Mouse (Mus musculus): ENCODE measurements around the gene Rlim. TPM values are rescaled to one million over a fixed set of nuclear protein-coding genes. Genes with fewer than 3 reads are reported as not detected.

Gene Rlim
- total RNA-seq, 1 experiment, result 69.9 TPM

- H3K9me3 ChIP-seq (ENCODE audit: control insufficient read depth, insufficient read depth, low read depth, low read length), result no peaks in the 10 kb centered on the region
- TF ChIP-seq CHD2 (IDR thresholded peaks at IDR 0.05; ENCODE audit: low read depth, low read length) (no peak), ZNF384 (IDR thresholded peaks at IDR 0.05; ENCODE audit: low read depth, low read length) (no peak), MAFK (IDR thresholded peaks at IDR 0.05; ENCODE audit: insufficient read depth, low read depth, low read length) (no peak), HCFC1 (IDR thresholded peaks at IDR 0.05; ENCODE audit: borderline replicate concordance, insufficient read depth, low read length) (no peak), ZC3H11A (IDR thresholded peaks at IDR 0.05; ENCODE audit: borderline replicate concordance, low read depth, low read length) (no peak)
- H3K27ac ChIP-seq (ENCODE audit: insufficient read depth, low read depth, low read length, poor library complexity, severe bottlenecking), result peak overlapping the region; percentile 96
- H3K36me3 ChIP-seq (ENCODE audit: control insufficient read depth, insufficient read depth, low read length, poor library complexity, severe bottlenecking), result no peaks in the 10 kb centered on the region; the same call in 1 of the 2 replicates
- peak overlapping the region; percentile 82 to 99 for H3K4me3 ChIP-seq (ENCODE audit: insufficient read depth in 1 of 2, low read depth in 1 of 2, low read length in 2 of 2, poor library complexity in 1 of 2, severe bottlenecking in 1 of 2)
- H3K4me1 ChIP-seq (ENCODE audit: control insufficient read depth in 2 of 2, insufficient read depth in 2 of 2, low read length in 2 of 2, poor library complexity in 1 of 2), result peaks cover 0 to 4% of the 10 kb centered on the region in 2 experiments; a peak in 3 of 4 replicates
- DNase-seq (ENCODE audit: low read depth, low spot score), result no peak
- H3K9ac ChIP-seq (ENCODE audit: insufficient read depth, low read depth, low read length, poor library complexity, severe bottlenecking), result peak overlapping the region; percentile 99
- in situ Hi-C loops (cut with MboI; ENCODE audit: low sequenced_read_pairs in 2 of 2, unreplicated experiment in 2 of 2), result no loop called here
These were observed 405 bp downstream of the Rlim start for GRCm38 (mm10) chrX:103980590-103981168.

- Histone ChIP-seq H3K9ac (ENCODE audit: insufficient read depth, low read depth, low read length, poor library complexity, severe bottlenecking) (peak overlapping the region; percentile 99), H3K4me3 (ENCODE audit: insufficient read depth in 1 of 2, low read depth in 1 of 2, low read length in 2 of 2, poor library complexity in 1 of 2, severe bottlenecking in 1 of 2) (peak overlapping the region; percentile 82 to 99), H3K36me3 (ENCODE audit: control insufficient read depth, insufficient read depth, low read length, poor library complexity, severe bottlenecking) (no peaks in the 10 kb centered on the region; the same call in 1 of the 2 replicates), H3K9me3 (ENCODE audit: control insufficient read depth, insufficient read depth, low read depth, low read length) (no peaks in the 10 kb centered on the region), H3K4me1 (ENCODE audit: control insufficient read depth in 2 of 2, insufficient read depth in 2 of 2, low read length in 2 of 2, poor library complexity in 1 of 2) (peaks cover 0 to 1% of the 10 kb centered on the region in 2 experiments; a peak in 1 of 4 replicates), H3K27ac (ENCODE audit: insufficient read depth, low read depth, low read length, poor library complexity, severe bottlenecking) (peak overlapping the region; percentile 96; the same call in 1 of the 2 replicates)
- no peak for DNase-seq (ENCODE audit: low read depth, low spot score)
- TF ChIP-seq ZNF384 (IDR thresholded peaks at IDR 0.05; ENCODE audit: low read depth, low read length) (peak; percentile 68), MAFK (IDR thresholded peaks at IDR 0.05; ENCODE audit: insufficient read depth, low read depth, low read length) (no peak)
- in situ Hi-C loops (cut with MboI; ENCODE audit: low sequenced_read_pairs in 2 of 2, unreplicated experiment in 2 of 2), result no loop called here
These were observed 1.0 kb downstream of the Rlim start for GRCm38 (mm10) chrX:103980036-103980435.

GRCm38 (mm10) chrX:103939701-103940100 lies 41.4 kb downstream of the Rlim start:
- in situ Hi-C loops (cut with MboI; ENCODE audit: low sequenced_read_pairs in 2 of 2, unreplicated experiment in 2 of 2), result no loop called here
- no peak overlapping the region for H3K9ac ChIP-seq (ENCODE audit: insufficient read depth, low read depth, low read length, poor library complexity, severe bottlenecking)
- no peaks in the 10 kb centered on the region for H3K4me1 ChIP-seq (ENCODE audit: control insufficient read depth in 2 of 2, insufficient read depth in 2 of 2, low read length in 2 of 2, poor library complexity in 1 of 2)
- no peak overlapping the region for H3K4me3 ChIP-seq (ENCODE audit: insufficient read depth in 1 of 2, low read depth in 1 of 2, low read length in 2 of 2, poor library complexity in 1 of 2, severe bottlenecking in 1 of 2)
- no peak overlapping the region for H3K27ac ChIP-seq (ENCODE audit: insufficient read depth, low read depth, low read length, poor library complexity, severe bottlenecking)
- H3K9me3 ChIP-seq (ENCODE audit: control insufficient read depth, insufficient read depth, low read depth, low read length), result no peaks in the 10 kb centered on the region
- TF ChIP-seq ZC3H11A (IDR thresholded peaks at IDR 0.05; ENCODE audit: borderline replicate concordance, low read depth, low read length) (no peak), MAFK (IDR thresholded peaks at IDR 0.05; ENCODE audit: insufficient read depth, low read depth, low read length) (no peak), ZNF384 (IDR thresholded peaks at IDR 0.05; ENCODE audit: low read depth, low read length) (no peak)
- DNase-seq (ENCODE audit: low read depth, low spot score), result no peak
- no peaks in the 10 kb centered on the region for H3K36me3 ChIP-seq (ENCODE audit: control insufficient read depth, insufficient read depth, low read length, poor library complexity, severe bottlenecking)

GRCm38 (mm10) chrX:103937333-103937732 lies 43.8 kb downstream of the Rlim start:
- no peak overlapping the region for H3K9ac ChIP-seq (ENCODE audit: insufficient read depth, low read depth, low read length, poor library complexity, severe bottlenecking)

GRCm38 (mm10) chrX:103922436-103922835 lies 58.6 kb downstream of the Rlim start:
- TF ChIP-seq HCFC1 (IDR thresholded peaks at IDR 0.05; ENCODE audit: borderline replicate concordance, insufficient read depth, low read length) (no peak), ZC3H11A (IDR thresholded peaks at IDR 0.05; ENCODE audit: borderline replicate concordance, low read depth, low read length) (no peak), ZNF384 (IDR thresholded peaks at IDR 0.05; ENCODE audit: low read depth, low read length) (no peak), CHD2 (IDR thresholded peaks at IDR 0.05; ENCODE audit: low read depth, low read length) (no peak), MAFK (IDR thresholded peaks at IDR 0.05; ENCODE audit: insufficient read depth, low read depth, low read length) (no peak)
- H3K36me3 ChIP-seq (ENCODE audit: control insufficient read depth, insufficient read depth, low read length, poor library complexity, severe bottlenecking), result no peaks in the 10 kb centered on the region
- no peak for DNase-seq (ENCODE audit: low read depth, low spot score)
- no peak overlapping the region for H3K9ac ChIP-seq (ENCODE audit: insufficient read depth, low read depth, low read length, poor library complexity, severe bottlenecking)
- no peak overlapping the region for H3K4me3 ChIP-seq (ENCODE audit: insufficient read depth in 1 of 2, low read depth in 1 of 2, low read length in 2 of 2, poor library complexity in 1 of 2, severe bottlenecking in 1 of 2)
- H3K9me3 ChIP-seq (ENCODE audit: control insufficient read depth, insufficient read depth, low read depth, low read length), result no peaks in the 10 kb centered on the region
- in situ Hi-C loops (cut with MboI; ENCODE audit: low sequenced_read_pairs in 2 of 2, unreplicated experiment in 2 of 2), result no loop called here
- no peak overlapping the region for H3K27ac ChIP-seq (ENCODE audit: insufficient read depth, low read depth, low read length, poor library complexity, severe bottlenecking)
- no peaks in the 10 kb centered on the region for H3K4me1 ChIP-seq (ENCODE audit: control insufficient read depth in 2 of 2, insufficient read depth in 2 of 2, low read length in 2 of 2, poor library complexity in 1 of 2)

More at GRCm38 (mm10) chrX:103937333-103937732, 43.8 kb downstream of the Rlim start:
- Histone ChIP-seq H3K9me3 (ENCODE audit: control insufficient read depth, insufficient read depth, low read depth, low read length) (no peaks in the 10 kb centered on the region), H3K4me3 (ENCODE audit: insufficient read depth in 1 of 2, low read depth in 1 of 2, low read length in 2 of 2, poor library complexity in 1 of 2, severe bottlenecking in 1 of 2) (no peak overlapping the region), H3K4me1 (ENCODE audit: control insufficient read depth in 2 of 2, insufficient read depth in 2 of 2, low read length in 2 of 2, poor library complexity in 1 of 2) (no peaks in the 10 kb centered on the region), H3K27ac (ENCODE audit: insufficient read depth, low read depth, low read length, poor library complexity, severe bottlenecking) (no peak overlapping the region), H3K36me3 (ENCODE audit: control insufficient read depth, insufficient read depth, low read length, poor library complexity, severe bottlenecking) (no peaks in the 10 kb centered on the region)
- DNase-seq (ENCODE audit: low read depth, low spot score), result no peak
- in situ Hi-C loops (cut with MboI; ENCODE audit: low sequenced_read_pairs in 2 of 2, unreplicated experiment in 2 of 2), result no loop called here
- TF ChIP-seq CHD2 (IDR thresholded peaks at IDR 0.05; ENCODE audit: low read depth, low read length) (no peak), HCFC1 (IDR thresholded peaks at IDR 0.05; ENCODE audit: borderline replicate concordance, insufficient read depth, low read length) (no peak), ZNF384 (IDR thresholded peaks at IDR 0.05; ENCODE audit: low read depth, low read length) (no peak), ZC3H11A (IDR thresholded peaks at IDR 0.05; ENCODE audit: borderline replicate concordance, low read depth, low read length) (no peak), MAFK (IDR thresholded peaks at IDR 0.05; ENCODE audit: insufficient read depth, low read depth, low read length) (no peak)
